Mouse (Mus musculus) liver, adult 2 months (tissue): ENCODE measurements around the gene Rab25. TPM values are rescaled to one million over a fixed set of nuclear protein-coding genes. Genes with fewer than 3 reads are reported as not detected.

Experiments used
- DNase-seq: peaks from one replicate; pipeline ENCODE4 v3.0.0-alpha.2; 2011; ENCODE audit warnings: low read depth, low spot score; ENCODE audit errors: extremely low read depth
- H3K27ac ChIP-seq: fragments of 200-500 bp; replicated peaks from 2 replicates; pipeline ENCODE4 v1.5.1; 2012; ENCODE audit warnings: low read depth, mild to moderate bottlenecking, control low read depth, inconsistent platforms, low read length; ENCODE audit not compliant: insufficient read depth
- H3K27me3 ChIP-seq: fragments of 200-500 bp; 2 replicates; pipeline ENCODE4 v1.6.1; 2012; ENCODE audit warnings: mild to moderate bottlenecking, moderate library complexity, low read length, inconsistent platforms; ENCODE audit not compliant: control insufficient read depth, insufficient read depth
- H3K36me3 ChIP-seq: fragments of 200-500 bp; 2 replicates; pipeline ENCODE4 v1.6.1; 2012; ENCODE audit warnings: low read length, inconsistent platforms; ENCODE audit not compliant: control insufficient read depth, insufficient read depth
- H3K4me1 ChIP-seq: fragments of 200-500 bp; 2 replicates; pipeline ENCODE4 v1.6.1; 2011; ENCODE audit warnings: low read length; ENCODE audit not compliant: control insufficient read depth, insufficient read depth
- H3K4me3 ChIP-seq: fragments of 200-500 bp; 2 replicates; pipeline ENCODE4 v1.5.1; 2011; ENCODE audit warnings: low read depth, mild to moderate bottlenecking, control low read depth, low read length, moderate library complexity; ENCODE audit not compliant: insufficient read depth
- H3K79me2 ChIP-seq: fragments of 200-500 bp; 2 replicates; pipeline ENCODE4 v1.6.1; 2012; ENCODE audit warnings: inconsistent platforms, mild to moderate bottlenecking, low read length, moderate library complexity; ENCODE audit not compliant: control insufficient read depth, insufficient read depth
- H3K9ac ChIP-seq: fragments of 200-500 bp; 2 replicates; pipeline ENCODE4 v1.6.1; 2012; ENCODE audit warnings: low read depth, mild to moderate bottlenecking, control low read depth, inconsistent platforms, low read length
- CTCF ChIP-seq: fragments of 200-500 bp; IDR thresholded peaks from 2 replicates; pipeline ENCODE4 v1.5.1; 2011; ENCODE audit warnings: low read depth, low read length, control low read depth
- POLR2A ChIP-seq: fragments of 200-500 bp; IDR thresholded peaks from 2 replicates; pipeline ENCODE4 v1.6.1; 2011; ENCODE audit warnings: low read length, control low read depth; ENCODE audit not compliant: insufficient read depth; ENCODE audit errors: extremely low read depth
- WGBS: fragments of 180-500 bp; shearing (Covaris S2); methylation state at CpG from one replicate; pipeline ENCODE4 v1.1.7; 2018; 5-methylcytosine and 5-hydroxymethylcytosine counted together
- polyA plus RNA-seq: library from polyadenylated mRNA; depleted of rRNA; stranded (reverse); fragments of >200 nt; gene quantifications from 2 replicates; pipeline ENCODE4 v1.2.3, GENCODE M21; 2012
- total RNA-seq: library from RNA; depleted of rRNA; stranded (reverse); fragments of >200 nt; gene quantifications from 2 replicates; pipeline ENCODE4 v1.2.3, GENCODE M21; 2014

The Rab25 gene
- total and polyA plus RNA-seq, 2 experiments = 0.18 to 0.32 TPM

- peak overlapping the region; percentile 75 for H3K4me3 ChIP-seq
- H3K27ac ChIP-seq = peak overlapping the region; percentile 76
- TF ChIP-seq CTCF (no peak), POLR2A (peak; percentile 96)
- WGBS = under 1% methylated on average over 55 of the region's 55 CpGs
- DNase-seq = peak; percentile 88
- no peaks in the 10 kb centered on the region for H3K27me3 ChIP-seq
- no peaks in the 10 kb centered on the region for H3K36me3 ChIP-seq
- H3K79me2 ChIP-seq = peaks cover 3% of the 10 kb centered on the region; the same call in 1 of the 2 replicates
- H3K9ac ChIP-seq = peak overlapping the region; percentile 81
- H3K4me1 ChIP-seq = peaks cover 26% of the 10 kb centered on the region
Measured at GRCm38 (mm10) chr3:88502641-88503504, 45.2 kb downstream of the Rab25 start.

- H3K79me2 ChIP-seq = peaks cover 3% of the 10 kb centered on the region; the same call in 1 of the 2 replicates
- H3K9ac ChIP-seq = peak overlapping the region; percentile 81
- no peaks in the 10 kb centered on the region for H3K36me3 ChIP-seq
- peak overlapping the region; percentile 75 for H3K4me3 ChIP-seq
- no peaks in the 10 kb centered on the region for H3K27me3 ChIP-seq
- peaks cover 33% of the 10 kb centered on the region for H3K4me1 ChIP-seq
- TF ChIP-seq CTCF (no peak), POLR2A (no peak)
- peak; percentile 51 for DNase-seq
- WGBS = 17% methylated on average over 11 of the region's 11 CpGs
- H3K27ac ChIP-seq = peak overlapping the region; percentile 76
Measured at GRCm38 (mm10) chr3:88502031-88502571, 46.0 kb downstream of the Rab25 start.

GRCm38 (mm10) chr3:88501366-88502030 is 46.6 kb downstream of the Rab25 start:
- Histone ChIP-seq H3K36me3 (no peaks in the 10 kb centered on the region), H3K4me3 (peak overlapping the region; percentile 75), H3K79me2 (peaks cover 6% of the 10 kb centered on the region), H3K9ac (peak overlapping the region; percentile 81), H3K27ac (peak overlapping the region; percentile 76), H3K4me1 (peaks cover 36% of the 10 kb centered on the region), H3K27me3 (no peaks in the 10 kb centered on the region)
- no peak for TF ChIP-seq POLR2A
- TF ChIP-seq CTCF = no peak
- 57% methylated on average over 6 of the region's 6 CpGs for WGBS
- no peak for DNase-seq

- Histone ChIP-seq H3K27me3 (no peaks in the 10 kb centered on the region), H3K79me2 (peaks cover 6% of the 10 kb centered on the region), H3K4me1 (peaks cover 39% of the 10 kb centered on the region), H3K27ac (peak overlapping the region; percentile 95), H3K36me3 (no peaks in the 10 kb centered on the region), H3K4me3 (peak overlapping the region; percentile 40; the same call in 1 of the 2 replicates), H3K9ac (peak overlapping the region; percentile 60)
- TF ChIP-seq POLR2A = no peak
- no peak for TF ChIP-seq CTCF
- peak; percentile 87 for DNase-seq
- 25% methylated on average over 4 of the region's 4 CpGs for WGBS
Measured at GRCm38 (mm10) chr3:88500655-88501365, 47.3 kb downstream of the Rab25 start.

- Histone ChIP-seq H3K36me3 (no peaks in the 10 kb centered on the region), H3K4me1 (peaks cover 46% of the 10 kb centered on the region), H3K9ac (peak overlapping the region; percentile 60), H3K27ac (peak overlapping the region; percentile 95), H3K79me2 (peaks cover 6% of the 10 kb centered on the region), H3K4me3 (peak overlapping the region; percentile 40), H3K27me3 (no peaks in the 10 kb centered on the region)
- TF ChIP-seq POLR2A = no peak
- TF ChIP-seq CTCF = no peak
- 30% methylated on average over 7 of the region's 7 CpGs for WGBS
- DNase-seq = peak; percentile 39
Measured at GRCm38 (mm10) chr3:88500087-88500486, 48.0 kb downstream of the Rab25 start.
